Mouse (Mus musculus) G1E (cell line): ENCODE measurements around the gene Pard3.

Experiments
- CTCF ChIP-seq: IDR thresholded peaks from 2 replicates; pipeline ENCODE4 v1.5.1; 2012; ENCODE audit warnings: low read depth, low read length, inconsistent platforms, mixed read lengths
- POLR2AphosphoS5 ChIP-seq: IDR thresholded peaks from 2 replicates; pipeline ENCODE4 v1.6.1; 2012; ENCODE audit warnings: low read depth, low read length, inconsistent platforms; ENCODE audit not compliant: insufficient replicate concordance
- TAL1 ChIP-seq: conservative IDR thresholded peaks from 2 replicates; pipeline ENCODE4 v1.6.1; 2012; ENCODE audit warnings: low read depth, low read length, inconsistent platforms, mixed read lengths

- TF ChIP-seq CTCF: no peak
- no peak for TF ChIP-seq TAL1
- TF ChIP-seq POLR2AphosphoS5: no peak
These were observed 224.1 kb downstream of the Pard3 start for GRCm38 (mm10) chr8:127287816-127288215.
